Mouse (Mus musculus) ZHBTc4 (cell line): ENCODE measurements at regions not wholly inside any gene's neighbourhood (a gene's known extent, or its start where the extent isn't known, plus 50 kb on each side); places are given as distances from the start of the nearest gene placed in this dataset.

Experiments
- DNase-seq: peaks from one replicate; pipeline ENCODE4 v3.0.0-alpha.2; 2011; ENCODE audit warnings: low read depth, low spot score

DNA sequence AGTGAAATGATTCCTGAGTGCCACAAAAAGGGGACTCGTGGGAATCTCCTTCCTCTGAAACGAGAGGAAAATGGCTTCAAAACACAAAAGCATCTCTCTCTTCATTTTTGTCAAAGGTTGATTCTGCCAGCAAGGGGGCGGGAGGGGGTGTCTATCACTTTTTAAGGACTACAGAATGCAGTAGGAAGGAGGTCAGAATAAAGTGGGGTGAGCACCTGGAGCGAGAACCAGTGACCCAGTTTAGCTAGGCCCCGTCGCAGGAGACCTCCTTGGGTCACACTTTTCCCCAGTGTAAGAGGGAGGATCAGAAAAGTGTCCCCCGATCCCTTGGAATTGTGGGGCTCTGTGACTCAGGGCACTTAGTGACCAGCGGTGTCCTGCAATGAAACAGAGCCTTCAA lies 133.1 kb downstream of the Tgfb2 start:
- DNase-seq: no peak

GRCm38 (mm10) chr1:186572092-186572491 lies 133.7 kb downstream of the Tgfb2 start:
- DNase-seq: no peak

- no peak for DNase-seq
Measured at GRCm38 (mm10) chr1:186568496-186568895, 137.3 kb downstream of the Tgfb2 start.

GRCm38 (mm10) chr1:186568076-186568475 lies 137.7 kb downstream of the Tgfb2 start:
- no peak for DNase-seq

DNA sequence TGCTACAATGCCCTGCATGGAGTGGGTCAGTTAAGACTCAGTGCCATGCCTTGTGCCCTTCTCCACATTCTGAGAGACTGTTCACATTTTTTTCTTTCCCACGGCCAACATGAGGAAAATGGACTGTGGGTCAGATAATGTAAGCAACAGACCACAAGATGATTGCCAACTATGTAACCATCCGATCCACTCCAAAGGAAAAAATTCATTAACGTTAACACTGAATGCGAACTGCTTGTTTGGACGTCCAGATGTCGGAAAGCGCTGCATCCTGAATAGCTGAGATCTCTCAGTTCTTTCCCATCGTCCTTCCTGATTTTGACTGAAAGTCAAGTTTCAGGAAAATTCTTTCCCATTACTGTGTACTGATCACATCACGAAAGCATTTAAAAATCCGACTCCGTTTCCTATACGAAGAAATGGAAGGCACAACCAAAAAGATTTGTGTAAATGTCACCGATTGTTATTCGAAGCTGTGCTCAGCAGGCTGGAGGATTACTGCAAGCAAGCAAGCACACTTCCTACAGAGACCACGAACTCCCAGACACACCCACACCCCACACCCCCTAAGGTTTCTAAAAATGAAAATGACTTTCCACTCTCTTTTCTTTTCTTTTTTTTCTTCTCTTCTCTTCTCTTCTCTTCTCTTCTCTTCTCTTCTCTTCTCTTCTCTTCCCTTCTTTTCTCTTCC lies 138.5 kb downstream of the Tgfb2 start:
- DNase-seq: peak; percentile 25

DNA sequence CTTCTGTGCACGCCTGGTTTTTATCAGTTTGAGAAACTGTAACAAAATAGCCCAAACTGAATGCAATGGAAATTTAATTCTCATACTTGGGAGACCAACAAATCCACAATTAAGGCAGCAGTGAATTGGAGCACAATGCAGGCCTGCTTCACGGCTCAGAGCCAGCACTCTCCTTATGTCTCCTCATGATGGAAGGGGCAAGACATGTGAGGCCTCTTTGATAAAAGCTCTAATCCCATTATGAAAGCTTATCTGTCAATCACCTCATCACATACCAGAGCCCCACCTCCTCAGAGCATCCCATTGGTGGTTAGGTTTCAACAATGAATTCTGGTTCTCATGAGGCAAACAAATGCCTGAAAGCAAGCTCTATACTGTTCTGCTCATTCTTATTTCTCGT lies 143.8 kb downstream of the Tgfb2 start:
- DNase-seq: no peak

- DNase-seq: no peak
Measured at GRCm38 (mm10) chr1:186555441-186555975, 150.3 kb downstream of the Tgfb2 start.

- DNase-seq: no peak
Measured at GRCm38 (mm10) chr1:186554520-186555010, 151.2 kb downstream of the Tgfb2 start.

GRCm38 (mm10) chr1:186552689-186553088 lies 153.1 kb downstream of the Tgfb2 start:
- no peak for DNase-seq

DNA sequence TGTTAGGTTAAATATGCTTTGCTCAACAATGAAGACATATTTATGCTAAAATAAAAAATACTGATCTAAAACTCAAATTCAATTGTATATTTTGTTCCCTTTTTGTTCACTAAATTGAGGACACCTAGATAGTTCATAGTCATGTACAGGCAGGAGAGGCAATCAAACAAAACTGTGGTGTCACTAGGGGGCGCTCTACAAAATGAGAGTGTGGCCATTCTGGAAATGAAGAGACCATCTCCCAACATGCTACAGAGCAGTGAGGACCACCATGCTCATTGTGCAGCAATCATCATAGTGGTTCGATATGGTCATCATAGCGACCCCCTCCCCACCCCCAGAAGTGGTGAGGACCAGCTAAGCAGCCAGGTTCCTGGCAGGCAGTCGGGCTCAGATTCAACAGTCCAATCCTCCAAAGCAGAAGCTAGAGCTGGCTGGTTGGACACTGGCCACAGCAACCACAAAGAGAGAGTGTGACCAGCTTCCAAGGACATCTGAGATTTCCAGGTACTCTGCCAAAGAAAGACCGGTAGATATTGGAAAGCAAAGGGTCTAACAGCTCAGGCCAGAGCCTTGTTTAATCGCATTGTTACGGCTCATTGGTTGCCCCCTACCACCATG lies 155.4 kb downstream of the Tgfb2 start:
- DNase-seq: peak; percentile 34

DNA sequence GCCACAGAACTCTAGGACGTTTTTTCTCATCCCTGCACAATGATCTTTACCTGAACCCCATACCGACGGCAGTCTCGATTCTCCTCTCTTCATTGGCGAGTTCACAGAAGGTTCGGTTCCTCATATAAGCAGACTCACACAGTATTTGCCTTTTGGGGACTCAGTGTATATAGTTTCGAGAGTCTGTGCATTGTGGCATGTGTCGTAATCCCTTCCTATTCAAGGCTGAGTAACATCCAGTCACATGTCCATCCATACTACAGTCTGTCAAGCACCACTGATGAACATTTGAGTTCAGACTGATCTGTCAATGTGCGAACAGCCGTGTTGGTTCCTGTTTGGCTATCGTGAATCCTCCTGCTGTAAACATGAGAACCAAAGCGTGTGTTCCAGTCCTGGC lies 156.6 kb downstream of the Tgfb2 start:
- DNase-seq: no peak

DNA sequence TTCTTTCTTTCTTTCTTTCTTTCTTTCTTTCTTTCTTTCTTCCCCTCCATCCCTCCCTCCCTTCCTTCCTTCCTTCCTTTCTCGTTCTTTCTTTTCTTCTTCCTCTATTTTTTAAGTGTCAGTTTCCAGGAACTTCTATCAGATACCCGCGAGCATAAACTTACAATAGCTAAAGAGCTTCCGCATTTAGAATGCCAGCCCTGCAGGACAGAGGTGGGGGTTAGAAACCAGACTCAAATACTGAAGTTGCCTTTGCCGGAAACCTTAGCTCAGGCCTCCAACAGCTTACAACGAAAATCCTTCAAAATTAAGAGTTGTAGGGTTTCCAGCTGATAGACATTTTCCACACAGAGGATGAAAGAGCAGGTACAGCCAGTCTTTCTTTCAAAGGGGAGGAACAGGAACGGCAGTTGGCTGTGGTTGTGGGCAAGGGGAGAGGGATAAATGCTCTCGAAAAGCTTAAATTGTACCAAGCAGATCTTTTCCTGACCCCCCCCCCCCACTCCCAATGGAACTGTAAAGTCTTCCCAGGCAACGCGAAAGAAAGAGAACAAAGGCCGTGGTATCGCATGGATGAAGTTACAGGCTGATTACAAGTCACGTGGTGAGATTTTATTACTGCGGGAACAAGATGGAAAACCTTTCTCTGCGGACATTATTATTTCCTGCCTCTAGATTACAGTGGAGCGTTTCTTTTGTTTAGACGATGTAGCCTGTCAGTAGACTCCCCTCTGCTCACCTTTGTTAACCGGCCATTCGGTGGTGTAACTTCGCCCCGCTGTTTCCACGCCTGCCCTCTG lies 159.2 kb downstream of the Tgfb2 start:
- DNase-seq: peak; percentile 33

DNA sequence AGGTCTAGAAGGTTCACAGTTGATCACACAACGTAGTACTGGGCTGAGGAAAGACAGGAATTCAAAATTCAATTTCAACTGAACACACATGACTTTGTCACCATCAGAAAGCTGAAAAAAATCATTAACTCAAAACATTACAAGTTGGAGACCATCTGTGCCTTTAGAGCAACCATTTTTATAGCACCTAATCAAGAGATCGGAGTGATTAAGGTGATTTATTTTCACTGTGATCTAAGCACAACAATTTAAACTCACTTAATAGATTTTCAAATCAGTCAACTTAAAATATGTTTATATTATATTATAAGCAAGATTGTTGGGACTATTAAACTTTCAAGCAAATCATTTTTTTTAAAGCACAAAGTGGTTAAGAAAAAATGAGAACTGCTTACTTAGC lies 165.7 kb downstream of the Tgfb2 start:
- DNase-seq: no peak

DNA sequence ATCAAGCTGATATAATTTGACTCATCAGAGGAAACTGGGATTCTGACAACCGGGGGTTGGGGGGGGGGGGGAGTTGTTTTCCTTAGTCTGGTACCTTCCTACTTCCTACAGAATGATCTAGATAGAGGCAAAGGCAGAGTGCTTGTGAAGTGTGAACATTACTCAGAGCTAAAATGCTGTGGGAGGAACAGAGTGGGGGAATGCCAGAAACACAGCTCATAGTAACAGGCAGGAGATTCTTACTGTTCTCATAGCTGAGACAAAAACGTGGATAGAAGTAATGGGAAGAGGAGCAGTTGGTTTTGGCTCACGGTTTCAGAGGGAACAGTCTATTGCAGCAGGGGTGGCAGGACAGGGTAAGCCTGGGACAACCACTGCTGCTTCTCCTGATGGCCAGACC lies 167.6 kb downstream of the Tgfb2 start:
- DNase-seq: no peak

DNA sequence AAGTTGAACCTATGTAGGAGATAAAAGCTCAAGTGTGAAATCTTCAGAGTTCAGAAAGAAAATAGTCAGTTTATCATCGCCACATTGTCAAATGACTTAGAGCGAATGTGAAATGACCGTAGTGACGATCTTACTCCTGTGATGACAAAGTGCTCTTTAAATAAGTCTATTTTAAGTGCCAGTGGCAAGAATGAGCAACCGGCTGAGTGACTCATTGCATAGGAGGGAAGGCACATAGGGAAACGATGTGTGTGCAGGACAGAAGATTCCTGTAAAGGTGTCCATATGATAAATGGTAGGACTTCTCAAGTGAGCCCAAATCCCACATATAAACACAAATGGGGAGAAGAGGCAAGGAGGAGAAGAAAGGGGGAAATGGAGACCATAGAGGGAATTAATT lies 189.8 kb downstream of the Tgfb2 start:
- no peak for DNase-seq

GRCm38 (mm10) chr1:186515071-186515470 lies 190.7 kb downstream of the Tgfb2 start:
- DNase-seq: peak; percentile 52

GRCm38 (mm10) chr1:186513861-186514260 lies 191.9 kb downstream of the Tgfb2 start:
- peak; percentile 91 for DNase-seq

DNA sequence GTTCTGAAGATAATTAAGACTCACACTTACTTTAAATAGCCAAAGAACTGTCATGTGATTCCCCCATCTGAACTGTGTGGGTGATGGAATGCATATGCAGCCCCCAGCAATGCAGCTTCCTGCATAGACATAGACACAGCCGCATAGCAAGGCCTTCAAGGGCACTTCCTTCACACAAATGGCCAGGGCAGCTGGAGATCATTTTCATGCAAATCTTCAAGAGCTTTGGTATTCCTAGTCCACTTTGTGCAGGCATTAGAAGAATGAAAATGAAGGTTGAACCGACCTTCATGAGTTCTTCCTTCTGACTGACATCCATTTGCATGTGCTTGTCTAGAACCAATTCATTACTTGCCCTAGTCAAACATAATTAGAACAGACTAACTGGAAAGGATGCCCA lies 195.3 kb downstream of the Tgfb2 start:
- peak; percentile 88 for DNase-seq

DNA sequence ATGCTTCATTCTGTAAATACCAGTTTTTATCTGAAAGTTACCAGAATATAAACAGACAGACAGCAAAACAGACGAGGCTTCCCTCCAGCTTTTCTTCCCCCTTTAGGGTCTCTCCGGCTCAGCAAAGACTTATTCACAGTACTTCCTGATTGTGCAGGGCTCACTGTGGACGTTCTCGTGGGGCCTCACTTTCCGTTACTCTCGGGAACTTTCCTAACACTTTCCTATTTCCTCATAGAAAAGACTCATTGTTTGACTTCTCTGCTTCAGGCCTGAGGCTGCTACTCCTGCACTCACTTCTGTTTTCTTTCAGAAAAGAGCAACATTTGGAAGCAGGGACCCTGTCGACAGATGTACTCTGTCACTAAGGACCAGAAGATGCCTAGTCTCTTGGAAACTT lies 197.4 kb downstream of the Tgfb2 start:
- no peak for DNase-seq

- no peak for DNase-seq
Measured at GRCm38 (mm10) chr1:186507956-186508355, 197.8 kb downstream of the Tgfb2 start.

- no peak for DNase-seq
Measured at GRCm38 (mm10) chr1:186506517-186506916, 199.3 kb downstream of the Tgfb2 start.

DNA sequence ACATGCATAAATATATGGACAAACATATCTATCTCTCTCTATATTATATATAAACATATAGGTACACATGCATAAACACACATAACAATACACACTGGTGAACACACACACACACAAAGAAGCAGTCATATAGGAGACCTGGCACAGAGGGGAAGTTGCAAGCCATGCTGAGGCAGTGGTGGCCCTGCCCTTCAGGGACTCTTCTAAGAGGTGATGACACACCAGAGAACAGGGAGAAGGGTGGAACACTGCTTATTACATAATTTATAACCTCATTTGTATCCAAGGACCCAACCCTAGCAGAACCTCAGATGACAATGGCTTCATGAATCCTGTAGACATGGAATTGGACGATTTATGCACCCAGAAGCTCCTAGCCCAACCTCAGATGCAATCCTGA lies 199.9 kb downstream of the Tgfb2 start:
- no peak for DNase-seq
